In genomic region chr9:21286753-21287152, GRCm38 (mm10) we compare ENCODE assay signal across 9 mouse cellular contexts. TPM values are rescaled to one million over a fixed set of nuclear protein-coding genes. Genes with fewer than 3 reads are reported as not detected.
DNase-seq lines count a peak whose midpoint lies in the region; ATAC-seq lines count a peak whose summit lies in the region.
"Had no signal": no experiment of that assay in that cellular context is flagged by ENCODE, and none has a peak within 500 bp of the region (broad histone marks: within the 10 kb centered on the region; RNA-seq: fewer than 3 reads in every experiment).

No protein-coding gene starts in this region.

- H3K4me1 ChIP-seq in heart, embryonic 15.5 days (replicated peaks) = peaks cover 35% of the 10 kb centered on the region
- peaks cover 30% of the 10 kb centered on the region for H3K4me1 ChIP-seq in hindbrain, embryonic 16.5 days (ENCODE audit: control insufficient read depth, insufficient read depth, low read depth, low read length)
- H3K4me1 ChIP-seq in midbrain, embryonic 14.5 days (ENCODE audit: control insufficient read depth, insufficient read depth, low read length) = peaks cover 33% of the 10 kb centered on the region

- ATAC-seq in heart, embryonic 15.5 days (replicated peaks; ENCODE audit: insufficient number of reproducible peaks, insufficient read depth, low FRiP score, low read depth) = no peak
- ATAC-seq in hindbrain, embryonic 16.5 days = no peak
- no peak for ATAC-seq in midbrain, embryonic 14.5 days (ENCODE audit: low FRiP score, low TSS enrichment)

- DNase-seq in heart, postnatal 25 days (ENCODE audit: low spot score) = no peak
- peak; percentile 24 for DNase-seq in T-cell, adult 2 months (ENCODE audit: low spot score)
- DNase-seq in midbrain, embryonic 14.5 days = no peak
- DNase-seq in adrenal gland, postnatal 25 days = no peak
- no peak for DNase-seq in spleen, postnatal 4 days (ENCODE audit: low spot score in 2 of 2)
- no peak for DNase-seq in left cerebral cortex, postnatal 4 days
- DNase-seq: thymus, adult 18-20 months had no signal

- H3K4me2 ChIP-seq in heart, embryonic 15.5 days = peak overlapping the region; percentile 79
- peak overlapping the region; percentile 92 for H3K4me2 ChIP-seq in hindbrain, embryonic 16.5 days (ENCODE audit: low read length)
- peak overlapping the region; percentile 84 for H3K4me2 ChIP-seq in midbrain, embryonic 14.5 days (ENCODE audit: low read length)

- peak overlapping the region; percentile 77; the same call in 1 of the 2 replicates for H3K9ac ChIP-seq in heart, embryonic 15.5 days
- peak overlapping the region; percentile 79 for H3K9ac ChIP-seq in hindbrain, embryonic 16.5 days (ENCODE audit: low read depth, low read length)
- H3K9ac ChIP-seq in midbrain, embryonic 14.5 days (replicated peaks; ENCODE audit: low read length) = peak overlapping the region; percentile 59

- H3K27me3 ChIP-seq in heart, embryonic 15.5 days = no peaks in the 10 kb centered on the region
- H3K27me3 ChIP-seq in hindbrain, embryonic 16.5 days (replicated peaks; ENCODE audit: control insufficient read depth, insufficient read depth, low read length) = no peaks in the 10 kb centered on the region
- H3K27me3 ChIP-seq in midbrain, embryonic 14.5 days (ENCODE audit: control insufficient read depth, insufficient read depth, low read length) = no peaks in the 10 kb centered on the region

- peak overlapping the region; percentile 78 for H3K4me3 ChIP-seq in heart, embryonic 15.5 days
- peak overlapping the region; percentile 82 for H3K4me3 ChIP-seq in hindbrain, embryonic 16.5 days (ENCODE audit: low read length)
- H3K4me3 ChIP-seq in midbrain, embryonic 14.5 days (replicated peaks; ENCODE audit: low read depth, low read length) = peak overlapping the region; percentile 78

- no peaks in the 10 kb centered on the region for H3K9me3 ChIP-seq in heart, embryonic 15.5 days (replicated peaks)
- no peaks in the 10 kb centered on the region for H3K9me3 ChIP-seq in hindbrain, embryonic 16.5 days (ENCODE audit: control insufficient read depth, low read length)
- H3K9me3 ChIP-seq in midbrain, embryonic 14.5 days (ENCODE audit: control insufficient read depth, low read length) = no peaks in the 10 kb centered on the region

- intact Hi-C loops in heart, postnatal 25 days (cut with DNase I) = loop anchor here (2.0 kb wide), 1 partner anchor 22 kb away; the partner anchor contains the start of gene Atg4d
- intact Hi-C loops in left cerebral cortex, postnatal 4 days (cut with DNase I) = no loop called here

- WGBS in heart, embryonic 15.5 days = 36% methylated on average over 3 of the region's 3 CpGs
- WGBS in hindbrain, embryonic 16.5 days = 74% methylated on average over 3 of the region's 3 CpGs
- WGBS in midbrain, embryonic 14.5 days = 75% methylated on average over 3 of the region's 3 CpGs

- peaks cover 23% of the 10 kb centered on the region for H3K36me3 ChIP-seq in heart, embryonic 15.5 days
- peaks cover 16% of the 10 kb centered on the region for H3K36me3 ChIP-seq in hindbrain, embryonic 16.5 days (ENCODE audit: control insufficient read depth, insufficient read depth, low read length)
- H3K36me3 ChIP-seq in midbrain, embryonic 14.5 days (ENCODE audit: control insufficient read depth, insufficient read depth, low read length) = peaks cover 27% of the 10 kb centered on the region

- H3K27ac ChIP-seq in heart, embryonic 15.5 days = no peak overlapping the region
- no peak overlapping the region for H3K27ac ChIP-seq in hindbrain, embryonic 16.5 days (ENCODE audit: low read depth, low read length)
- H3K27ac ChIP-seq in midbrain, embryonic 14.5 days (replicated peaks; ENCODE audit: low read depth, low read length) = no peak overlapping the region

RNA-seq across cellular contexts. Expression of gene Kri1, which starts 1.0 kb away (rescaled TPM):
- polyA plus RNA-seq in heart, embryonic 15.5 days (2015; fragmentation: Nextera tagmentation; extraction: Ambion mirVana) = 10.4 and 12.5 TPM in 2 replicates
- total RNA-seq in heart, postnatal 25 days (2021) = 10 to 100 TPM; 15.9 to 17.4 TPM
- 14.5 and 16.8 TPM in 2 replicates for polyA plus RNA-seq in hindbrain, embryonic 16.5 days (2015; fragmentation: Nextera tagmentation; extraction: Ambion mirVana)
- polyA plus RNA-seq in midbrain, embryonic 14.5 days (2014; fragmentation: Nextera tagmentation; extraction: Ambion mirVana) = 12.9 and 16.9 TPM in 2 replicates
- 34.7 and 48.1 TPM in 2 replicates for total RNA-seq in adrenal gland, postnatal 25 days (2021)
- total RNA-seq in left cerebral cortex, postnatal 4 days (2021) = 10 to 100 TPM; 46.7 to 49.2 TPM

RNA-seq across cellular contexts. Expression of gene Cdkn2d, which starts 4.5 kb away (rescaled TPM):
- 88.6 and 96.4 TPM in 2 replicates for polyA plus RNA-seq in heart, embryonic 15.5 days (2015; fragmentation: Nextera tagmentation; extraction: Ambion mirVana)
- 10 to 100 TPM; 15.1 to 16.8 TPM for total RNA-seq in heart, postnatal 25 days (2021)
- 121 and 138 TPM in 2 replicates for polyA plus RNA-seq in hindbrain, embryonic 16.5 days (2015; fragmentation: Nextera tagmentation; extraction: Ambion mirVana)
- polyA plus RNA-seq in midbrain, embryonic 14.5 days (2014; fragmentation: Nextera tagmentation; extraction: Ambion mirVana) = 84.9 and 95.7 TPM in 2 replicates
- 13.5 and 19.9 TPM in 2 replicates for total RNA-seq in adrenal gland, postnatal 25 days (2021)
- total RNA-seq in left cerebral cortex, postnatal 4 days (2021) = 10 to 100 TPM; 58.3 to 63.6 TPM

RNA-seq across cellular contexts. Expression of gene Atg4d, which starts 21.7 kb away (rescaled TPM):
- 48.5 and 50.9 TPM in 2 replicates for polyA plus RNA-seq in heart, embryonic 15.5 days (2015; fragmentation: Nextera tagmentation; extraction: Ambion mirVana)
- 10 to 100 TPM; 94.7 to 96.1 TPM for total RNA-seq in heart, postnatal 25 days (2021)
- polyA plus RNA-seq in hindbrain, embryonic 16.5 days (2015; fragmentation: Nextera tagmentation; extraction: Ambion mirVana) = 52.6 and 52.8 TPM in 2 replicates
- 44.6 and 44.7 TPM in 2 replicates for polyA plus RNA-seq in midbrain, embryonic 14.5 days (2014; fragmentation: Nextera tagmentation; extraction: Ambion mirVana)
- 37.5 and 42.2 TPM in 2 replicates for total RNA-seq in adrenal gland, postnatal 25 days (2021)
- 10 to 100 TPM; 26.3 to 31.0 TPM for total RNA-seq in left cerebral cortex, postnatal 4 days (2021)

RNA-seq across cellular contexts. Expression of gene Ap1m2, which starts 25.4 kb away (rescaled TPM):
- polyA plus RNA-seq in heart, embryonic 15.5 days (2015; fragmentation: Nextera tagmentation; extraction: Ambion mirVana) = 1.8 and 6.9 TPM in 2 replicates
- total RNA-seq in heart, postnatal 25 days (2021) = not detected
- polyA plus RNA-seq in hindbrain, embryonic 16.5 days (2015; fragmentation: Nextera tagmentation; extraction: Ambion mirVana) = 2.8 and 2.9 TPM in 2 replicates
- polyA plus RNA-seq in midbrain, embryonic 14.5 days (2014; fragmentation: Nextera tagmentation; extraction: Ambion mirVana) = 0.88 and 1.5 TPM in 2 replicates
- total RNA-seq in adrenal gland, postnatal 25 days (2021) = not detected in 2 replicates
- total RNA-seq in left cerebral cortex, postnatal 4 days (2021) = 1 to 10 TPM; 1.3 to 3.7 TPM

RNA-seq across cellular contexts. Expression of gene Slc44a2, which starts 33.7 kb away (rescaled TPM):
- 56.8 and 81.4 TPM in 2 replicates for polyA plus RNA-seq in heart, embryonic 15.5 days (2015; fragmentation: Nextera tagmentation; extraction: Ambion mirVana)
- 100 to 1,000 TPM in 1 of 2 experiments, 10 to 100 TPM in 1; 99.2 to 113 TPM for total RNA-seq in heart, postnatal 25 days (2021)
- polyA plus RNA-seq in hindbrain, embryonic 16.5 days (2015; fragmentation: Nextera tagmentation; extraction: Ambion mirVana) = 63.9 and 78.0 TPM in 2 replicates
- 49.3 and 67.4 TPM in 2 replicates for polyA plus RNA-seq in midbrain, embryonic 14.5 days (2014; fragmentation: Nextera tagmentation; extraction: Ambion mirVana)
- total RNA-seq in adrenal gland, postnatal 25 days (2021) = 31.8 and 46.3 TPM in 2 replicates
- 10 to 100 TPM; 69.9 to 71.5 TPM for total RNA-seq in left cerebral cortex, postnatal 4 days (2021)
